Mouse (Mus musculus): ENCODE results near the gene Atg13. TPM values are rescaled to one million over a fixed set of nuclear protein-coding genes. Genes with fewer than 3 reads are reported as not detected.

Atg13 gene
- polyA plus RNA-seq, 1 experiment from 2014 or later: 27.2 TPM

GRCm38 (mm10) chr2:91676420-91676819 lies 34.0 kb downstream of the Atg13 start:
- no peak overlapping the region for H3K4me3 ChIP-seq (ENCODE audit: low read depth, low read length)
- peaks cover 88% of the 10 kb centered on the region for H3K36me3 ChIP-seq (ENCODE audit: control insufficient read depth, insufficient read depth, low read length)
- no peak overlapping the region for H3K4me2 ChIP-seq (ENCODE audit: low read depth, low read length)
- no peak overlapping the region for H3K9ac ChIP-seq (ENCODE audit: low read depth, low read length)
- ATAC-seq (ENCODE audit: low read depth) (no peak), DNase-seq (ENCODE audit: low spot score) (no peak)
- no peaks in the 10 kb centered on the region for H3K27me3 ChIP-seq (replicated peaks; ENCODE audit: control insufficient read depth, insufficient read depth, low read length)
- WGBS: 70% methylated on average over 2 of the region's 2 CpGs
- H3K27ac ChIP-seq (replicated peaks; ENCODE audit: low read depth, low read length): no peak overlapping the region
- no peaks in the 10 kb centered on the region for H3K4me1 ChIP-seq (ENCODE audit: control insufficient read depth, insufficient read depth, low read length)
- H3K9me3 ChIP-seq (ENCODE audit: control insufficient read depth, low read length): no peaks in the 10 kb centered on the region

GRCm38 (mm10) chr2:91674895-91675294 lies 35.5 kb downstream of the Atg13 start:
- DNase-seq (ENCODE audit: low spot score): no peak
- Histone ChIP-seq H3K4me3 (ENCODE audit: low read depth, low read length) (no peak overlapping the region), H3K4me2 (ENCODE audit: low read depth, low read length) (no peak overlapping the region), H3K9ac (ENCODE audit: low read depth, low read length) (no peak overlapping the region), H3K9me3 (ENCODE audit: control insufficient read depth, low read length) (no peaks in the 10 kb centered on the region), H3K36me3 (ENCODE audit: control insufficient read depth, insufficient read depth, low read length) (peaks cover 88% of the 10 kb centered on the region), H3K4me1 (ENCODE audit: control insufficient read depth, insufficient read depth, low read length) (no peaks in the 10 kb centered on the region), H3K27me3 (replicated peaks; ENCODE audit: control insufficient read depth, insufficient read depth, low read length) (no peaks in the 10 kb centered on the region), H3K27ac (replicated peaks; ENCODE audit: low read depth, low read length) (no peak overlapping the region)
- ATAC-seq (ENCODE audit: low read depth): no peak
- 86% methylated on average over 5 of the region's 5 CpGs for WGBS

GRCm38 (mm10) chr2:91673587-91673986 lies 36.8 kb downstream of the Atg13 start:
- no peak overlapping the region for H3K4me2 ChIP-seq (ENCODE audit: low read depth, low read length)
- H3K9me3 ChIP-seq (ENCODE audit: control insufficient read depth, low read length): no peaks in the 10 kb centered on the region
- no peaks in the 10 kb centered on the region for H3K4me1 ChIP-seq (ENCODE audit: control insufficient read depth, insufficient read depth, low read length)
- DNase-seq (ENCODE audit: low spot score) (no peak), ATAC-seq (ENCODE audit: low read depth) (no peak)
- H3K4me3 ChIP-seq (ENCODE audit: low read depth, low read length): no peak overlapping the region
- H3K36me3 ChIP-seq (ENCODE audit: control insufficient read depth, insufficient read depth, low read length): peaks cover 89% of the 10 kb centered on the region
- WGBS: 93% methylated on average over 2 of the region's 2 CpGs
- no peak overlapping the region for H3K9ac ChIP-seq (ENCODE audit: low read depth, low read length)
- H3K27ac ChIP-seq (replicated peaks; ENCODE audit: low read depth, low read length): no peak overlapping the region
- no peaks in the 10 kb centered on the region for H3K27me3 ChIP-seq (replicated peaks; ENCODE audit: control insufficient read depth, insufficient read depth, low read length)

- Histone ChIP-seq H3K36me3 (ENCODE audit: control insufficient read depth, insufficient read depth, low read length) (peaks cover 84% of the 10 kb centered on the region), H3K9ac (ENCODE audit: low read depth, low read length) (no peak overlapping the region), H3K27me3 (replicated peaks; ENCODE audit: control insufficient read depth, insufficient read depth, low read length) (no peaks in the 10 kb centered on the region), H3K4me1 (ENCODE audit: control insufficient read depth, insufficient read depth, low read length) (no peaks in the 10 kb centered on the region), H3K4me2 (ENCODE audit: low read depth, low read length) (no peak overlapping the region), H3K4me3 (ENCODE audit: low read depth, low read length) (no peak overlapping the region), H3K27ac (replicated peaks; ENCODE audit: low read depth, low read length) (no peak overlapping the region), H3K9me3 (ENCODE audit: control insufficient read depth, low read length) (no peaks in the 10 kb centered on the region)
- WGBS: 89% methylated on average over 6 of the region's 6 CpGs
- ATAC-seq (ENCODE audit: low read depth) (no peak), DNase-seq (ENCODE audit: low spot score) (no peak)
Observed at GRCm38 (mm10) chr2:91670038-91670437, 40.3 kb downstream of the Atg13 start.

- WGBS: 89% methylated on average over 6 of the region's 8 CpGs
- ATAC-seq (ENCODE audit: low read depth) (no peak), DNase-seq (ENCODE audit: low spot score) (no peak)
- Histone ChIP-seq H3K4me2 (ENCODE audit: low read depth, low read length) (no peak overlapping the region), H3K9me3 (ENCODE audit: control insufficient read depth, low read length) (no peaks in the 10 kb centered on the region), H3K4me1 (ENCODE audit: control insufficient read depth, insufficient read depth, low read length) (no peaks in the 10 kb centered on the region), H3K36me3 (ENCODE audit: control insufficient read depth, insufficient read depth, low read length) (peaks cover 84% of the 10 kb centered on the region), H3K27me3 (replicated peaks; ENCODE audit: control insufficient read depth, insufficient read depth, low read length) (no peaks in the 10 kb centered on the region), H3K9ac (ENCODE audit: low read depth, low read length) (no peak overlapping the region), H3K4me3 (ENCODE audit: low read depth, low read length) (no peak overlapping the region), H3K27ac (replicated peaks; ENCODE audit: low read depth, low read length) (no peak overlapping the region)
Observed at GRCm38 (mm10) chr2:91669326-91669725, 41.0 kb downstream of the Atg13 start.

GRCm38 (mm10) chr2:91667747-91668146 lies 42.6 kb downstream of the Atg13 start:
- 62% methylated on average over 2 of the region's 2 CpGs for WGBS
- ATAC-seq (ENCODE audit: low read depth): peak; percentile 69
- no peaks in the 10 kb centered on the region for H3K9me3 ChIP-seq (ENCODE audit: control insufficient read depth, low read length)
- H3K4me1 ChIP-seq (ENCODE audit: control insufficient read depth, insufficient read depth, low read length): no peaks in the 10 kb centered on the region
- DNase-seq (ENCODE audit: low spot score): peak; percentile 83
- H3K9ac ChIP-seq (ENCODE audit: low read depth, low read length): no peak overlapping the region
- H3K4me3 ChIP-seq (ENCODE audit: low read depth, low read length): no peak overlapping the region
- H3K4me2 ChIP-seq (ENCODE audit: low read depth, low read length): no peak overlapping the region
- H3K27me3 ChIP-seq (replicated peaks; ENCODE audit: control insufficient read depth, insufficient read depth, low read length): no peaks in the 10 kb centered on the region
- peaks cover 89% of the 10 kb centered on the region for H3K36me3 ChIP-seq (ENCODE audit: control insufficient read depth, insufficient read depth, low read length)
- no peak overlapping the region for H3K27ac ChIP-seq (replicated peaks; ENCODE audit: low read depth, low read length)

- H3K4me2 ChIP-seq (ENCODE audit: low read depth, low read length): no peak overlapping the region
- no peaks in the 10 kb centered on the region for H3K27me3 ChIP-seq (replicated peaks; ENCODE audit: control insufficient read depth, insufficient read depth, low read length)
- no peaks in the 10 kb centered on the region for H3K4me1 ChIP-seq (ENCODE audit: control insufficient read depth, insufficient read depth, low read length)
- H3K36me3 ChIP-seq (ENCODE audit: control insufficient read depth, insufficient read depth, low read length): peaks cover 89% of the 10 kb centered on the region
- DNase-seq (ENCODE audit: low spot score) (no peak), ATAC-seq (ENCODE audit: low read depth) (no peak)
- no peak overlapping the region for H3K9ac ChIP-seq (ENCODE audit: low read depth, low read length)
- H3K9me3 ChIP-seq (ENCODE audit: control insufficient read depth, low read length): no peaks in the 10 kb centered on the region
- H3K27ac ChIP-seq (replicated peaks; ENCODE audit: low read depth, low read length): no peak overlapping the region
- WGBS: 96% methylated on average over 6 of the region's 6 CpGs
- no peak overlapping the region for H3K4me3 ChIP-seq (ENCODE audit: low read depth, low read length)
Observed at GRCm38 (mm10) chr2:91666386-91666910, 43.9 kb downstream of the Atg13 start.

GRCm38 (mm10) chr2:91664780-91665179 lies 45.6 kb downstream of the Atg13 start:
- peaks cover 86% of the 10 kb centered on the region for H3K36me3 ChIP-seq (ENCODE audit: control insufficient read depth, insufficient read depth, low read length)
- no peak overlapping the region for H3K9ac ChIP-seq (ENCODE audit: low read depth, low read length)
- H3K27ac ChIP-seq (replicated peaks; ENCODE audit: low read depth, low read length): no peak overlapping the region
- H3K4me1 ChIP-seq (ENCODE audit: control insufficient read depth, insufficient read depth, low read length): no peaks in the 10 kb centered on the region
- DNase-seq (ENCODE audit: low spot score): no peak
- no peaks in the 10 kb centered on the region for H3K9me3 ChIP-seq (ENCODE audit: control insufficient read depth, low read length)
- H3K4me3 ChIP-seq (ENCODE audit: low read depth, low read length): no peak overlapping the region
- H3K27me3 ChIP-seq (replicated peaks; ENCODE audit: control insufficient read depth, insufficient read depth, low read length): no peaks in the 10 kb centered on the region
- H3K4me2 ChIP-seq (ENCODE audit: low read depth, low read length): no peak overlapping the region
- no peak for ATAC-seq (ENCODE audit: low read depth)

- no peak overlapping the region for H3K27ac ChIP-seq (replicated peaks; ENCODE audit: low read depth, low read length)
Observed at GRCm38 (mm10) chr2:91660981-91661380, 49.4 kb downstream of the Atg13 start.

More at GRCm38 (mm10) chr2:91660981-91661380, 49.4 kb downstream of the Atg13 start:
- no peak overlapping the region for H3K9ac ChIP-seq (ENCODE audit: low read depth, low read length)
- no peak overlapping the region for H3K4me3 ChIP-seq (ENCODE audit: low read depth, low read length)
- no peak overlapping the region for H3K4me2 ChIP-seq (ENCODE audit: low read depth, low read length)
- peaks cover 86% of the 10 kb centered on the region for H3K36me3 ChIP-seq (ENCODE audit: control insufficient read depth, insufficient read depth, low read length)
- H3K9me3 ChIP-seq (ENCODE audit: control insufficient read depth, low read length): no peaks in the 10 kb centered on the region
- DNase-seq (ENCODE audit: low spot score) (no peak), ATAC-seq (ENCODE audit: low read depth) (no peak)
- 95% methylated on average over 6 of the region's 6 CpGs for WGBS
- no peaks in the 10 kb centered on the region for H3K4me1 ChIP-seq (ENCODE audit: control insufficient read depth, insufficient read depth, low read length)
- no peaks in the 10 kb centered on the region for H3K27me3 ChIP-seq (replicated peaks; ENCODE audit: control insufficient read depth, insufficient read depth, low read length)
